Mouse (Mus musculus): ENCODE measurements at regions not wholly inside any gene's neighbourhood (a gene's known extent, or its start where the extent isn't known, plus 50 kb on each side); places are given as distances from the start of the nearest gene placed in this dataset.
A peak's percentile ranks its signal among the peaks of the same experiment; 100 is the strongest.

DNA sequence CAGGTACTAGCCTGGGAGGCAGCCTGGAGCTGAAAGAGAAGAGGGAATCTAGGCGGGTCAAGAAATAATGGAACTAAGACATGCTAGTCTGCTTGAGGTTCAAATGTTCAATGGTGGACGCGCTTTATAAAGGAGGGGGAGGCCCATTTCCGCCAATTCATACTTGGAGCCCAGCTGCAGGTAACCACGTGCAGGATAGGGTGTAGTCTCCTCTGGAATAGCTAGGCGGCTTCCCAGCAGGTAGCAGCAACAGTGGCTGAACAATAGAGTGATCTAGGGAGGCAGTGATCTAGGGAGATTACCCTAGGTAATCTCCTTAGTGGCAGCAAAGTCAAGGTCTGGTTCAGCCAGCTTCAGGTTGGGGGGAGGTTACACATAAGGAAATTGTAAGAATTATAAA lies 134.6 kb downstream of the Sh2d4b start:
- no peak for DNase-seq

DNA sequence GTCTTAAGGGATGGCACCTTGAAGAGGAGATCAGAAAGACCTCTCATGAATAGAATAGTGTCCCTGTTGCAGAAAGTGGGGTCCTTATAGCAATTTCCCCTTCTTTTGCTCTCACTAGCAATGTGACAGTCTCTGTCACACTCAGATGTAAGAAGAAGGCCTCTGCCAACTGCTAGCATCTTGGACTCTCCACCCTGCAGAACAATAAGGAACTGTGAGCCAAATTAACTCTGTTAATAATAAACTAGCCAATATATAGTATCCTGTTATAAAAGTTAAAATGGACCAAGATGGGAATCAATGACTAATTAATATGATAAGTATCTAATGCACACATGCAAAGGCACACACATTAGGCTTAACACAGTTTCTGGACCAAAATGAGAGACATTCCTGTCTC lies 152.5 kb downstream of the Sh2d4b start:
- no peak for DNase-seq

DNA sequence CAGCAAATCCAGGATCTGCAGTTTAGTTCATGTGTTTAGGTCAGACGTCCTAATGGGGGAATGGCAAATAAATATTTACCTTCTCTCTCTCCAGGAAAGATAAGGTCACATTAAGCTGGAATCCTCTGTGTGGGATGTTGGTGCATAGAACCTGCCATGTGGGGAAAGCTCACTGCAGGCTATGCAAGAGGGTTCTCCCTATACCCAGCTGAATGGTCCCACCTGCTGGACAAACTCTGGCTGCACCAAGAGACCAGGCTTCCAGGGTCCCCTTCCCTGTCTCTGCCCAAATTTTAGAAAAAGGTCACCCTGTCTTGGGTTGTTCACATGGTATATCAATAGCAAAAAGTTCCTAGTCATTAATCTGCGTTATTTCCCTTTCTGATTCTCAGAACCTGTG lies 161.2 kb downstream of the Sh2d4b start:
- peak; percentile 64 for DNase-seq

DNA sequence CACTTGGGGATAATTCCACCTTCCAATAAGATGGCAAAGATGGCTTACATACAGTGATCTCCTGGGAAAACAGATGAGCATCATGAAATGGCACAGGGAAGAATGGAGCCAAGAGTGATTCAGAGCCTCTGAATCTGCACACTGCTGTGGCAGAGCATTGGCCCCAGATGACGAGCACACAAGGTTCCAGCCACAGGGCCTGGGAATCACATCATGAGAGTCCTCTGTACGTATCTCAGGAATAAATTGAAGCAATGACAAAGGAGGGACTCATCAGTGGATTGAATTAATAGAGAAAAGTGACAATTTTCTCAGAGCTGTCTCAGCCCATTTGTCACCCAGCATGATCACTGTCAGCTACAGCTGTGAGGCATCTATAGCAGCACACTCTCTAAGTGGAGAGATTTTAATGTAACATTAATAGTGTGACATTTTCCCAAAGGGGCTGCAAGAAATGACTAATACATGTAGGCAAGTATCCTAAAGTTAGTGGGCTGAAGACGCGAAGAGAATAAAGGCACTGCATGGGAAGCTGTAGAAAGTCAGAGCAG lies 184.0 kb downstream of the Sh2d4b start:
- DNase-seq, result no peak

DNA sequence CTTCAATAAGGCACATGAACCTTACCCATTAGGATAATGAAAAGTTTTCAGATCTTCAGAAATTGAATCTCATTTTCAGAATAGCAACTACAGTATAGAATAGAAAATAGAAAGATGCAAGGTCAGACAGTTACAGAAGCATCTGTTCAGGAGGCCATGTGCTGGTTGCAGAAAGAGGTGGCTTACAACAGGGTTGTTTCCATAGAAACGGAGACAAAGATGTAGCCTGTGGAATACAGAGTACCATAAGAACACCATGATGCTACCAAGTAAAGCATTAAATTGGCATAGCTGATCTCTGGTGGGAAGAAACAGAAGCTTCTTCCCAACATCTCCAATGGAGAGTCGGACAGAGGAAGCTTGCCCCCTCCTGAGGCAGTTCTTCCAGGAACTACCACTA lies 185.6 kb downstream of the Sh2d4b start:
- DNase-seq, result no peak

DNA sequence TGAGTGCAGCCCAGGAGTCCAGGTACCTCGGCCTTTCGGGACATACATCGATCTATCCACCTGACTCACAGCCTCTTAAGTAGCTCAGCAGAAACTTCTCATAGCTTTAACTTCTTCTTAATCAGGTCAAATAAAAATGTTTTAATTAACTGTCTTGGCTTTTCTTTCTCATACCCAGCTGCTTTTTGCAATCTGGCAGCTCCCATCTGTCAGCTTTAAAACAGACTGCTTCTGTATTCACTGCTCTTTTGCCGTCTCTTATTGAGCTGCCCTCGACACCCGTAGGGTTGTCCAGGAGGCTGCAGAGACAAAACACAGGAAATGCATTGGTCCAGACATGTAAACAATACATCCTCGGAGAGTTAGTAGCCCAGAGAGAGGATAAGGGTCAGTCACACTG lies 189.6 kb downstream of the Sh2d4b start:
- no peak for DNase-seq

DNA sequence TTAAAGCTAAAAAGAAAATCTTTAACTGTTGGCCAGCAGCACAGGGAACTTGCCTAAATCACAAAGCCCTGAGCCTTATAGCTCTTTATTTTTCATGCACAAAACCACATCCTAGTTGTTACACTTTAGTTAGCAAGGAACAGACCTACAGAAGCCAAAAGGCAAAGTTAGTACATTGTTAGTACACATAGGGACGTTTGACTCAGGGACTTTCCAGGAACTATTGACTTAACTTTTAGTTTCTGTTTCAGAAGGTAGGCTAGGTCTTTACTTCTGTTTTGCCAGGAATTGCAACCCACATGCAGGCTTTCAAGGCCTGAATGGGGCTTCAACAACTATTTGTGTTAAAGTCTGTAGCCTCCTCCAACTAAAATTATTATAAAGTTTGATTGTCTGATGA lies 211.4 kb downstream of the Sh2d4b start:
- no peak for DNase-seq

DNA sequence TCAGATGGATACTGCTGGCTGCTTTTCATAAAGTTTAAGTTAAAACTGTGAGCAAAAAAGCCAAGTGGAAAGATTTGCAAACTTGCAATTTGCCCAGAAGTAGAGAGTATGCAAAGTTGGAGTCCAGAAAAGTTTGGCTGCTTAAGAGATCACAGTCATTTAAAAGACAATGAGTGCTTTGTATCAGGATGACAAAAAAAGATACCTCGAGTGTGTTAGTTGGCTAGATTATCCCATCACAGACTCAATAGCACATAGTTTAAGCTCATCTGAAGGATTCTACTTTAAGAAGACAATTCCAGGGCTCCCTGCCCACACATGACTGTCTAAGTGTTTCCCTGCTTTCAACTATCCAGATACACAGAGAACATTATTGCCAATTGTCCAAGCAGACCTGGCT lies 239.5 kb downstream of the Sh2d4b start:
- no peak for DNase-seq

Data from right cerebral cortex, postnatal 14 days (tissue).